Mouse (Mus musculus) myocyte (in vitro differentiated cells): ENCODE results near the gene Mad2l2. TPM values are rescaled to one million over a fixed set of nuclear protein-coding genes. Genes with fewer than 3 reads are reported as not detected.

ENCODE experiments used
- H3K27me3 ChIP-seq: one replicate; pipeline ENCODE4 v1.6.1; 2011; ENCODE audit not compliant: control insufficient read depth, insufficient read depth, insufficient read length
- H3K36me3 ChIP-seq: one replicate; pipeline ENCODE4 v1.6.1; 2011; ENCODE audit not compliant: control insufficient read depth, insufficient read depth
- H3K4me2 ChIP-seq: one replicate; pipeline ENCODE4 v1.6.1; 2011; ENCODE audit warnings: low read depth, control low read depth
- H3K4me3 ChIP-seq: one replicate; pipeline ENCODE4 v1.5.1; 2011; ENCODE audit warnings: mild to moderate bottlenecking, control low read depth, moderate library complexity
- H3K79me2 ChIP-seq: one replicate; pipeline ENCODE4 v1.6.1; 2011; ENCODE audit not compliant: control insufficient read depth, insufficient read depth
- H3ac ChIP-seq: one replicate; pipeline ENCODE4 v1.6.1; 2011; ENCODE audit not compliant: control insufficient read depth, insufficient read length
- CEBPB ChIP-seq: IDR thresholded peaks from 2 replicates; pipeline ENCODE4 v1.6.1; 2011; ENCODE audit warnings: mild to moderate bottlenecking, moderate library complexity; ENCODE audit not compliant: poor library complexity, insufficient read depth, severe bottlenecking
- E2F4 ChIP-seq: IDR thresholded peaks from one replicate; pipeline ENCODE4 v1.6.1; 2011; ENCODE audit warnings: mild to moderate bottlenecking, control low read depth, moderate library complexity; ENCODE audit not compliant: insufficient read depth
- MAX ChIP-seq: IDR thresholded peaks from one replicate; pipeline ENCODE4 v1.6.1; 2011; ENCODE audit warnings: low read depth, mild to moderate bottlenecking, control low read depth
- MYOD1 ChIP-seq, 3 experiments: IDR thresholded peaks; one replicate each; pipeline ENCODE4 v1.6.1; 2011; ENCODE audit warnings: control low read depth in 2 of 3, low read depth in 2 of 3, mild to moderate bottlenecking in 2 of 3, moderate library complexity in 1 of 3; ENCODE audit not compliant: insufficient read length in 2 of 3, control insufficient read depth in 1 of 3
- MYOG ChIP-seq, 3 experiments: IDR thresholded peaks; one replicate each; pipeline ENCODE4 v1.6.1; 2011; ENCODE audit warnings: control low read depth in 2 of 3, low read depth in 2 of 3, mild to moderate bottlenecking in 2 of 3; ENCODE audit not compliant: insufficient read length in 2 of 3, control insufficient read depth in 1 of 3, insufficient read depth in 1 of 3
- POLR2A ChIP-seq: IDR thresholded peaks from one replicate; pipeline ENCODE4 v1.6.1; 2011; ENCODE audit warnings: low read depth, mild to moderate bottlenecking, control low read depth, moderate library complexity; ENCODE audit not compliant: insufficient read length
- POLR2AphosphoS2 ChIP-seq: IDR thresholded peaks from one replicate; pipeline ENCODE4 v1.6.1; 2011; ENCODE audit warnings: low read depth, control low read depth; ENCODE audit not compliant: insufficient read length
- REST ChIP-seq: IDR thresholded peaks from one replicate; pipeline ENCODE4 v1.6.1; 2011; ENCODE audit warnings: mild to moderate bottlenecking, control low read depth, moderate library complexity; ENCODE audit not compliant: insufficient read depth, insufficient read length
- SRF ChIP-seq: IDR thresholded peaks from one replicate; pipeline ENCODE4 v1.6.1; 2011; ENCODE audit warnings: low read depth; ENCODE audit not compliant: control insufficient read depth, insufficient read length
- TCF12 ChIP-seq: IDR thresholded peaks from one replicate; pipeline ENCODE4 v1.6.1; 2011; ENCODE audit warnings: mild to moderate bottlenecking, control low read depth; ENCODE audit not compliant: poor library complexity, insufficient read depth, severe bottlenecking
- TCF3 ChIP-seq: IDR thresholded peaks from one replicate; pipeline ENCODE4 v1.6.1; 2011; ENCODE audit warnings: low read depth, control low read depth; ENCODE audit not compliant: insufficient read length
- USF1 ChIP-seq: IDR thresholded peaks from one replicate; pipeline ENCODE4 v1.6.1; 2011; ENCODE audit warnings: low read depth, mild to moderate bottlenecking, control low read depth, moderate library complexity
- polyA plus RNA-seq: library from polyadenylated mRNA; unstranded; fragments of >200 nt; fragmentation: generic; extraction: Trizol; gene quantifications from one replicate; pipeline ENCODE4 v1.2.1, GENCODE M21; 2012; ENCODE audit warnings: missing spikeins

The Mad2l2 gene
- polyA plus RNA-seq, 1 experiment, result 31.0 TPM

- Histone ChIP-seq H3ac (no peak overlapping the region), H3K79me2 (no peaks in the 10 kb centered on the region), H3K4me3 (no peak overlapping the region), H3K36me3 (no peaks in the 10 kb centered on the region), H3K4me2 (no peak overlapping the region), H3K27me3 (peaks cover 7% of the 10 kb centered on the region)
- TF ChIP-seq MAX (no peak), E2F4 (no peak), REST (no peak), MYOD1 (IDR thresholded peaks at IDR 0.05; ENCODE audit: control insufficient read depth in 1 of 3, insufficient read length in 2 of 3, low read depth in 2 of 3) (no peak), TCF3 (no peak), TCF12 (no peak), SRF (no peak)
These were observed 62.6 kb downstream of the Mad2l2 start for GRCm38 (mm10) chr4:148192707-148193245.

GRCm38 (mm10) chr4:148194400-148194799 is 64.2 kb downstream of the Mad2l2 start:
- TF ChIP-seq E2F4, result no peak
- no peak for TF ChIP-seq TCF3
- no peak for TF ChIP-seq POLR2AphosphoS2
- TF ChIP-seq CEBPB, result no peak
- TF ChIP-seq TCF12, result no peak
- TF ChIP-seq REST, result no peak
- no peak for TF ChIP-seq MAX
- TF ChIP-seq MYOD1 (IDR thresholded peaks at IDR 0.05; ENCODE audit: control insufficient read depth in 1 of 3, insufficient read length in 2 of 3, low read depth in 2 of 3), result no peak
- TF ChIP-seq SRF, result no peak
- no peak for TF ChIP-seq USF1
- no peak for TF ChIP-seq POLR2A
- TF ChIP-seq MYOG (IDR thresholded peaks at IDR 0.05; ENCODE audit: control insufficient read depth in 1 of 3, insufficient read depth in 1 of 3, insufficient read length in 2 of 3, low read depth in 2 of 3), result no peak
- Histone ChIP-seq H3K4me2 (no peak overlapping the region), H3K36me3 (no peaks in the 10 kb centered on the region), H3K27me3 (peaks cover 14% of the 10 kb centered on the region), H3K4me3 (no peak overlapping the region), H3K79me2 (no peaks in the 10 kb centered on the region), H3ac (no peak overlapping the region)

Other genes starting within 250 kb of the Mad2l2 start
- gene Mfn2, start 225.7 kb upstream of the Mad2l2 start, polyA plus RNA-seq, result 75.8 TPM
- 77.2 TPM for gene Plod1, start 193.6 kb upstream of the Mad2l2 start, polyA plus RNA-seq
- gene 2510039O18Rik, start 189.5 kb upstream of the Mad2l2 start, polyA plus RNA-seq, result 49.9 TPM
- gene Nppb, start 144.6 kb upstream of the Mad2l2 start, polyA plus RNA-seq, result 0.26 TPM
- not detected for gene Nppa, start 129.7 kb upstream of the Mad2l2 start, polyA plus RNA-seq
- gene Clcn6, start 91.6 kb upstream of the Mad2l2 start, polyA plus RNA-seq, result 19.6 TPM
- 31.8 TPM for gene Mthfr, start 91.3 kb upstream of the Mad2l2 start, polyA plus RNA-seq
- gene Agtrap, start 42.4 kb upstream of the Mad2l2 start, polyA plus RNA-seq, result 10.9 TPM
- 0.04 TPM for gene Draxin, start 314 bp downstream of the Mad2l2 start, polyA plus RNA-seq
- gene Fbxo6, start 21.8 kb downstream of the Mad2l2 start, polyA plus RNA-seq, result 89.7 TPM
- 3.1 TPM for gene Fbxo44, start 30.1 kb downstream of the Mad2l2 start, polyA plus RNA-seq
- gene Fbxo2, start 30.2 kb downstream of the Mad2l2 start, polyA plus RNA-seq, result 0.85 TPM
- 0.01 TPM for gene Disp3, start 157.6 kb downstream of the Mad2l2 start, polyA plus RNA-seq